Mouse (Mus musculus) left cerebral cortex, postnatal 36 days (tissue): Measurements from ENCODE around the gene Rtl6. TPM values are rescaled to one million over a fixed set of nuclear protein-coding genes. Genes with fewer than 3 reads are reported as not detected.

Experiments
- total RNA-seq, 2 experiments: library from RNA; stranded (reverse); gene quantifications; 2 replicates each; pipeline ENCODE4 v1.2.3; 2021

Gene Rtl6
- total RNA-seq, 2 experiments from 2014 or later, result 54.4 to 60.6 TPM

Other genes with a start within 250 kb of the Rtl6 start
- 1 to 10 TPM; 5.6 to 8.6 TPM for gene Parvg, start 233.8 kb downstream of the Rtl6 start, total RNA-seq
- gene Shisal1, start 110.7 kb downstream of the Rtl6 start, total RNA-seq, result 10 to 100 TPM; 39.1 to 48.5 TPM
- 10 to 100 TPM; 11.8 to 12.0 TPM for gene Prr5, start 111.8 kb upstream of the Rtl6 start, total RNA-seq
- under 1 TPM; 0.74 to 0.75 TPM for gene Arhgap8, start 162.2 kb upstream of the Rtl6 start, total RNA-seq